Mouse (Mus musculus): ENCODE data around the gene Ehd4. TPM values are rescaled to one million over a fixed set of nuclear protein-coding genes. Genes with fewer than 3 reads are reported as not detected.

The Ehd4 gene
- total and polyA plus RNA-seq, 3 experiments: 15.8 to 35.5 TPM; not detected in 1

GRCm38 (mm10) chr2:120076076-120076705 is 78.2 kb downstream of the Ehd4 start:
- no peak for DNase-seq (ENCODE audit: low read depth, low spot score)
- Histone ChIP-seq H3K36me3 (ENCODE audit: control insufficient read depth in 1 of 2, insufficient read depth in 2 of 2, low read length in 2 of 2) (no peaks in the 10 kb centered on the region), H3K4me1 (ENCODE audit: control insufficient read depth in 1 of 2, insufficient read depth in 2 of 2, low read length in 2 of 2) (no peaks in the 10 kb centered on the region), H3K4me3 (ENCODE audit: control insufficient read depth in 1 of 2, insufficient read depth in 1 of 2, low read depth in 2 of 2, low read length in 2 of 2) (no peak overlapping the region), H3K9me3 (replicated peaks; ENCODE audit: insufficient read depth, low read length) (no peaks in the 10 kb centered on the region), H3K27ac (ENCODE audit: control insufficient read depth, low read depth, low read length) (no peak overlapping the region), H3K79me2 (ENCODE audit: control insufficient read depth, insufficient read depth, low read length, poor library complexity) (no peaks in the 10 kb centered on the region), H3K9ac (ENCODE audit: control insufficient read depth, low read depth, low read length, poor library complexity, severe bottlenecking) (no peak overlapping the region), H3K27me3 (ENCODE audit: control insufficient read depth in 1 of 2, insufficient read depth in 2 of 2, low read length in 2 of 2) (peaks cover 3 to 6% of the 10 kb centered on the region in 2 experiments; a peak in 2 of 4 replicates)
- TF ChIP-seq TBP (IDR thresholded peaks at IDR 0.05; ENCODE audit: low read depth, low read length): no peak
- no peak for TF ChIP-seq E2F4 (IDR thresholded peaks at IDR 0.05; ENCODE audit: borderline replicate concordance, low read depth, low read length)
- no peak for TF ChIP-seq MXI1 (IDR thresholded peaks at IDR 0.05; ENCODE audit: low read depth, low read length)
- TF ChIP-seq POLR2A (IDR thresholded peaks at IDR 0.05; ENCODE audit: control insufficient read depth in 1 of 2, insufficient read depth in 1 of 2, low read depth in 1 of 2, low read length in 2 of 2, poor library complexity in 1 of 2): no peak
- TF ChIP-seq CHD2 (IDR thresholded peaks at IDR 0.05; ENCODE audit: low read length): no peak

GRCm38 (mm10) chr2:120074096-120074495 is 80.3 kb downstream of the Ehd4 start:
- H3K27ac ChIP-seq (ENCODE audit: control insufficient read depth, low read depth, low read length): no peak overlapping the region
- H3K36me3 ChIP-seq (ENCODE audit: control insufficient read depth in 1 of 2, insufficient read depth in 2 of 2, low read length in 2 of 2): no peaks in the 10 kb centered on the region
- no peak overlapping the region for H3K9ac ChIP-seq (ENCODE audit: control insufficient read depth, low read depth, low read length, poor library complexity, severe bottlenecking)
- no peaks in the 10 kb centered on the region for H3K79me2 ChIP-seq (ENCODE audit: control insufficient read depth, insufficient read depth, low read length, poor library complexity)
- H3K4me1 ChIP-seq (ENCODE audit: control insufficient read depth in 1 of 2, insufficient read depth in 2 of 2, low read length in 2 of 2): no peaks in the 10 kb centered on the region
- no peaks in the 10 kb centered on the region for H3K9me3 ChIP-seq (replicated peaks; ENCODE audit: insufficient read depth, low read length)
- TF ChIP-seq MYC (IDR thresholded peaks at IDR 0.05; ENCODE audit: low read depth, low read length): no peak
- no peak for TF ChIP-seq E2F4 (IDR thresholded peaks at IDR 0.05; ENCODE audit: borderline replicate concordance, low read depth, low read length)
- no peak for TF ChIP-seq JUND (IDR thresholded peaks at IDR 0.05; ENCODE audit: low read depth, low read length)
- no peak for TF ChIP-seq TBP (IDR thresholded peaks at IDR 0.05; ENCODE audit: low read depth, low read length)
- TF ChIP-seq USF1 (IDR thresholded peaks at IDR 0.05; ENCODE audit: low read depth, low read length): no peak
- TF ChIP-seq CHD2 (IDR thresholded peaks at IDR 0.05; ENCODE audit: low read length): no peak
- no peak for TF ChIP-seq POLR2AphosphoS5 (IDR thresholded peaks at IDR 0.05; ENCODE audit: borderline replicate concordance, low read depth, low read length)
- no peak for TF ChIP-seq POLR2AphosphoS2 (IDR thresholded peaks at IDR 0.05; ENCODE audit: low read length)
- TF ChIP-seq POLR2A (IDR thresholded peaks at IDR 0.05; ENCODE audit: control insufficient read depth in 1 of 2, insufficient read depth in 1 of 2, low read depth in 1 of 2, low read length in 2 of 2, poor library complexity in 1 of 2): no peak
- TF ChIP-seq ELF1 (IDR thresholded peaks at IDR 0.05; ENCODE audit: low read depth, low read length): no peak
- TF ChIP-seq GABPA (IDR thresholded peaks at IDR 0.05; ENCODE audit: low read depth, low read length): no peak
- no peak for TF ChIP-seq MEF2A (IDR thresholded peaks at IDR 0.05; ENCODE audit: extremely low read depth, insufficient replicate concordance, low read depth, low read length, poor library complexity, severe bottlenecking)
- TF ChIP-seq ZC3H11A (IDR thresholded peaks at IDR 0.05; ENCODE audit: low read depth, low read length): no peak
- no peak for TF ChIP-seq ZKSCAN1 (IDR thresholded peaks at IDR 0.05; ENCODE audit: low read depth, low read length)
- DNase-seq (ENCODE audit: low read depth, low spot score): no peak
- H3K27me3 ChIP-seq (ENCODE audit: control insufficient read depth in 1 of 2, insufficient read depth in 2 of 2, low read length in 2 of 2): peaks cover 3 to 6% of the 10 kb centered on the region in 2 experiments; a peak in 2 of 4 replicates
- no peak overlapping the region for H3K4me3 ChIP-seq (ENCODE audit: control insufficient read depth in 1 of 2, insufficient read depth in 1 of 2, low read depth in 2 of 2, low read length in 2 of 2)
